Mouse (Mus musculus): ENCODE data around the gene Kcnk7.
"Not testable (repeated sequence)": the region's sequence is repeated elsewhere in the genome, so short reads cannot be mapped to it uniquely, and the experiment has no call there.

The Kcnk7 gene

DNA sequence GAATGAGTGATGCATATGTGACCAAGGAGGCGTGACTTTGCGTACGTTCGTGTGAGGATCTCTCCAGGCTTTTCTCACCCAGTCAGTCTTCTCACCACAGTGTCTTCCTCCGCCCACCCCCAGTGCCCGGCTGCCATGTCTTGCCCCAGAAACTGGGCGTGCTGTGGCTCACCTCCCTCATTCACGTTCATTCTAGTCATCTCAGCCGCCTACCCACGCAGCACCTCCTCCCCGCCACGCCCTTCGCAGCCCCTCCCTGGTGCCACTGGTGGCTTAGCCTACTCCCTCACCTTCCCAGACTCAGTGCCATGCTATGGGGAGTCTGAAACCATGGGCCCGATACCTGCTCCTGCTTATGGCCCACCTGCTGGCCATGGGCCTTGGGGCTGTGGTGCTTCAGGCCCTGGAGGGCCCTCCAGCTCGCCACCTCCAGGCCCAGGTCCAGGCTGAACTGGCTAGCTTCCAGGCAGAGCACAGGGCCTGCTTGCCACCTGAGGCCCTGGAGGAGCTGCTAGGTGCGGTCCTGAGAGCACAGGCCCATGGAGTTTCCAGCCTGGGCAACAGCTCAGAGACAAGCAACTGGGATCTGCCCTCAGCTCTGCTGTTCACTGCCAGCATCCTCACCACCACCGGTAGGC lies at the start of gene Kcnk7:
TSS of gene Kcnk7 (plus strand) at position 205 of the 638 bp plus-strand sequence.
- DNase-seq, result peak in 1 of 2 experiments; percentile 42

DNA sequence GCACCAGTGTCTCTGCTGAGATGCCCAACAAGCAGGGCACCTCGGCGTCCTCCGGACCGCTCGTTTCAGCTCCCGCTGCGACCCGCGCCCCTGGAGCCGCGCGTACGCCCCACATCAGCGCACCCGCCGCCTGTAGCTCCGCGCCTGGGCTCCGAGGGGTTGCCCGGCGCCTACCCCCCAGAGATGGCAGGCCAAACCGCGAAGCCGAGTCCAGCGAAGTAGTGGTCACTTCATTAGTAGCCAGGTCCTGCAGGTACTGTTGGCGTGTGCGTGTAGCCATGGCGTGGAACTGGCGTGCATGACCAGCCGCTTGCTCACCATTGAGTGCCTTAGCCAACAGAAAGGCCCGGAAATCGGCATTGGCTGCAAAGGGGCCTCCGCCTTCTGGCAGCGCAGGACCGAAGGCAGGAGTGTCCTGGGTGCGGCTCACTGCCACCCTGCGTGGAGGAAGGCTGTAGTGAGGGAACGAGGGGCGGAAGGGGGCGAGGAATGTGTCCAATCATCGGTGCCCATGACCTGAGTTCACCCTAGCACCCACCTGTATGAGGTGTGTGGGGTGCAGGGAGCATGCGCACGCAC lies 49.4 kb upstream of the Kcnk7 start:
- no peak for DNase-seq

GRCm38 (mm10) chr19:5660942-5661751 lies 43.0 kb upstream of the Kcnk7 start:
- peak; percentile 47 to 76 for DNase-seq

DNA sequence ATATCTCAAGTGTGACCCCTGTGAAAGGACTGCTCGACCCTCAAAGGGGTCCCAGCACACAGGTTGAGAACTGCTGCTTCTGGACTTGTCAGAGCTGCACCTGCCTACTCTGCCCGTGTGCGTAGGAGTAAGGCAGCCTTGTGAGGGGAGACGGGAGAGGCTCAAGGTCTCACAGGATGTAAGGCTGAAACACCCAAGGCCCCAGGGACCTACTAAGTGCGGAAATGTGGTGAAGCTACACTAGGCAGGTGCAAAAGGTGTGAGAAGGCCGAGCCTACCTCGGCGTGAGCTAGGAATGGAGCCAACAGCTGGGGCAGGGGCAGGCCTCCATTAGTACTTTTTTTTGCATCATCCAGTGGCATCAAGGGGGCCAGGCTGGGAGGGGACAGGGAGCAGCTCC lies 41.9 kb upstream of the Kcnk7 start:
- no peak for DNase-seq

- peak; percentile 94 to 96 for DNase-seq
Observed at GRCm38 (mm10) chr19:5662981-5663913, 40.9 kb upstream of the Kcnk7 start, which contains the start of gene Sipa1. Gene Sipa1 (minus strand): TSS chr19:5663707.

GRCm38 (mm10) chr19:5664669-5665257 lies 39.4 kb upstream of the Kcnk7 start:
- DNase-seq, result no peak

- no peak for DNase-seq
Observed at GRCm38 (mm10) chr19:5665465-5665864, 38.7 kb upstream of the Kcnk7 start.

- DNase-seq, result no peak
Observed at GRCm38 (mm10) chr19:5666386-5666785, 37.8 kb upstream of the Kcnk7 start.

- no peak for DNase-seq
Observed at GRCm38 (mm10) chr19:5668372-5668771, 35.8 kb upstream of the Kcnk7 start.

GRCm38 (mm10) chr19:5680432-5680831 lies 23.7 kb upstream of the Kcnk7 start:
- DNase-seq, result peak; percentile 41 to 68

GRCm38 (mm10) chr19:5684236-5684635 lies 19.9 kb upstream of the Kcnk7 start:
- DNase-seq, result peak; percentile 40 to 77

GRCm38 (mm10) chr19:5684985-5685384 lies 19.2 kb upstream of the Kcnk7 start:
- DNase-seq, result no peak

GRCm38 (mm10) chr19:5685431-5685830 lies 18.7 kb upstream of the Kcnk7 start:
- no peak for DNase-seq

DNA sequence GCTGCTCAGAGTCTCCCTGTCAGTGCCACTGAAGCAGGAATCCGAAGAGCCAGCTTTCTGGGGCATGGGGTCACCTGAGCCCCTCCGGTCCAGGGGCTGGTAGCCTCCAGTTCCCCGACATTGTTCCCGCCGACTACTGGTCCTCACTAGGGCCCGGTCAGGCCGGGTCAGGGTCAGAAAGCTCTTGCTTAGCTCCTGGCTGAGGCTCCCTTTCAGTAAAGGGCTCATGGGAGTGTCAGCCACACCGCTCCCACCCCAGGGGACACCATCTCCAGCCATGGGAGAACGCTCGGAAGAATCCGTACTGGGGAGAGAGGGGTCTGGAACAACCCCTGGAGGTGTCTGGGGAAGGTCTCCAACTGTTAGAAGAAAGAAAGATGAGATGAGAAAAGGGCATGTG lies 18.3 kb upstream of the Kcnk7 start:
- no peak for DNase-seq

DNA sequence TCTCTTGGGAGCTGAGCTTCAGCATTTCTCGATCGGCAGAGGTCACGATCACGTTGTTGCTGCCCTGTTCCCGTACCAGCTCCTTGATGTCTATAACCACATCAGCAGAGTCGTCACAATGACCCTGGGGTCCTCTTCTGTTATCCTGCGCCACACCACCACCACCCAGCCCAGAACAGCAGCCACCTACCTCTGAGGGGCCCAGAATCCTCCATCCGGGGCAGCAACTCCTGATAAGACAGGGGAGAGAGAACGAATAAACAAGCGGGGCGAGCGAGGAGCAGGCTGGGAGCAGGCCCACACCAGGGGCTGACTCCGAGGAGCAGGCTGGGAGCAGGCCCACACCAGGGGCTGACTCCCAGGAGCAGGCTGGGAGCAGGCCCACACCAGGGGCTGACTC lies 17.7 kb upstream of the Kcnk7 start:
- DNase-seq, result no peak

- DNase-seq, result not testable (repeated sequence)
Observed at GRCm38 (mm10) chr19:5686954-5687353, 17.2 kb upstream of the Kcnk7 start.

DNA sequence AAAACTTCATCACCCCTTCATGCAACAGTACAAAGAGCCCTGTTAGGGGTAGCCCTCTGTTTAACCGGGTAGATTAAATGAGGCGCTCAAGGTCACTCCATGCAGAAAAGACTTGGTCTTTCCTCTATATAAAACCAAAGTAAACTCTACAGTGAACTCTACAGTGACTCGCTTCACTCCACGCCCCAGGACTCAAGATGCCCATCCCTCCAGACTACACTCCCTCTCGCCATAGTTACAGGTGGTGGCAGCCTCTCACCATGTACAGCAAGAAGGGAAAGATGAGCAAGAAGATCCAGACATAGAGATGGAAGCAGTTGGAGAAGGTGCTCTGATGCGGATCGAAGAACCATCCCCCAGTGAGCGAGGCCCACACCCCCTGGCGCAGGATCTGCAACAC lies 16.4 kb upstream of the Kcnk7 start:
- no peak for DNase-seq

DNA sequence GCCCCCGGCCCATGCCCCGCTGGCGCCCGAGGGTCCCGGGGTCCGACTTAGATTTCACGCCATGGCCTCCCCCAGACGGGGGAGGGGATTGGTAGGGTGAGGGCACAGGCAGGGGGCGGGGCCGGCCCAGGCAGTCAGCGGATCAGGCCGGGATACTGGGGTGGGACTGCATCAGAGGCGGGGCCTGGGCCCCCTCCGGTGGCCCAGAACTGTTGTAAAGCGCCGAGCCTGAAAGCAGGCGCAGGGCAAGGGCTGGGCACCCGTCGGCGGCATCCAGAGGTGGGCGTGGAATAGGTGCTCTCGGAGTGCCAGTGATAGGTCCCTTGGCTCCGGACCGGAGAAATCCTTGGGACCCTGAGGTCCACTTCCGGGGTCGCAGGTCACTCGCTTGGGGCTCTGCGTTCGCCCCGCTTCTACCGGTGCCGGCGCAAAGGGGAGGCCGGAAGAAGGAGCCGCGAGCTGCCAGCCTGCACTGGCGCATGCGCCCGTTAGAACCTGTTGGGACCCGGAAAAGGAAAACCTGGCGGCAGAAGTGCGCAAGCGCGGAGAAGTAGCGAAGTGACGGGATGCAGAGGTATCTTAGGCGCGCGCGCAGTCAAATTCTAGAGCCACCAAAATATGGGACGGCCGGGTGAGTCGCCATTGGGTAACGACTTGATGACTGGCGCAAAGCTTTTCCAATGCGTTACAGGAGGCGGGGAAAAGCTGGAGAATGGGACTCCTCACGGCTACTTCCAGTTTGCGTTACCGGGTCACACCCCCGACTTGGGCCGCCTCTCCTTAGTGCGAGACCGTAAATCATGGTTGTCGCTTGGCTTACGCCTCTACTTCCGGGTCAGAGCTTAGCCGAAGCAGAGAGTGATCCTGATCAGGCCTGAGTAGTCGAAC lies 15.7 kb upstream of the Kcnk7 start, which contains the start of the genes Map3k11 and Pcnx3:
TSS of gene Map3k11 (plus strand) at position 543 of the 888 bp plus-strand sequence.
TSS of gene Pcnx3 (minus strand) at position 709 of the 888 bp plus-strand sequence.
- DNase-seq, result peak; percentile 99

DNA sequence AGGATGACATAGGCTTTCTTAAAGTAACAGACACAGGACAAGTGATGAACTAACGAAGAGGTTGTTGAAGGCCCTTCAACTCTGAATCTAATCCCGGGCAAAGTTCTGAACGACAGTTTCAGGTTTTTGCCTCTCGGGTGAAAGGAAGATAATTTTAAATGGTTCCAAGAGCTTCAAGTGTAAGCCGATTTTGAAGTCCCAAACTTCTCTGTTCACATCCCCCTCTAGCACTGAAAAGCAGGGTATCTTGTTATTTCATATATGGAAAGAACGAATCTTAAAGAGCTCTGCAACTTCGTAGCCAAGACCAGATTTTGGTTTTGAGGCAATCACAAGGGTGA lies 15.1 kb upstream of the Kcnk7 start:
- no peak for DNase-seq

DNA sequence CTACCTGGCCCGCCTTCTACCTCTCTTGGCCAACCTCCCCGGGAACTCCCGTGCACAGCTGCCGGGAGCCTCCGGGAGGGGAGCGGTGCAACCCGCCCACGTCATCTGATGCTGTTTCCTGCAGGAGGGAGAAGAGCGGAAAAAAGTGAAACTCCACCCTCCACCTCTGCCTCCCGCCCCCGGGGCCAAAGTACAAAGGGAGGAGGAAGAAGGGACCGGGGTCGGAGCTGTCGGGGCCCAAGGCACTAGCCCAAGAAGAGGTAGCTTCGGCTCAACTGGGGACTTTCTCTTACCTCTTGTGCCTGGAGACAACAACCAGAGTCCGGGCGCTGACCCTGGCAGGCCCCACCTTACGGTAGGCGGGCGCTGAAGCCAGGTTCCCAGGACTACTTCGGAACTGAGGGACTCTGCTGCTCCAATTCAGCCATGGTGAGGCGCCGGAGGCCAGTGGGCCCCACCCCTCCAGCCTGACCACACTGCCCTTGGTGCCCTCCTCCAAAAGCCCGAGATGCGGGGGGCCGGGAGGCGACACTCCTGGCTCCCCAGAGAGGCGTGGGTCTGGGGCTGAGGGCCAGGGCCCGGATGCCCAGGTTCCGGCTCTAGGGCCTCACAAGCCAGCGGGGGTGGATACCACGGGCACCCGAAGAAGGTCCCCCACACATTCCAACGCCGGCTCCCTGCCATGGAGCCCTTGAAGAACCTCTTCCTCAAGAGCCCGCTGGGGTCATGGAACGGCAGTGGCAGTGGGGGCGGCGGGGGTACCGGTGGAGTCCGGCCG lies 14.4 kb upstream of the Kcnk7 start:
- peak; percentile 92 to 97 for DNase-seq

Data from kidney, postnatal 25 days (tissue).